Mouse (Mus musculus) neural tube, embryonic 12.5 days (tissue): ENCODE results near the gene Synrg. TPM values are rescaled to one million over a fixed set of nuclear protein-coding genes. Genes with fewer than 3 reads are reported as not detected.
A peak's percentile ranks its signal among the peaks of the same experiment; 100 is the strongest.

Experiments used
- ATAC-seq: fragments of 200-750 bp; cut with Nextera tagmentation; 2 replicates; pipeline ENCODE4 v1.8.0; 2017; ENCODE audit warnings: low read depth, mild to moderate bottlenecking, moderate TSS enrichment, moderate library complexity; ENCODE audit not compliant: low FRiP score
- H3K27ac ChIP-seq: fragments of 300-500 bp; sonication (generic); 2 replicates; pipeline ENCODE4 v1.5.1; 2016
- H3K27me3 ChIP-seq: fragments of 300-500 bp; sonication (generic); replicated peaks from 2 replicates; pipeline ENCODE4 v1.6.1; 2016; ENCODE audit warnings: mild to moderate bottlenecking
- H3K36me3 ChIP-seq: fragments of 300-500 bp; sonication (generic); 2 replicates; pipeline ENCODE4 v1.6.1; 2016; ENCODE audit warnings: mild to moderate bottlenecking
- H3K4me1 ChIP-seq: fragments of 300-500 bp; sonication (generic); 2 replicates; pipeline ENCODE4 v1.6.1; 2016
- H3K4me2 ChIP-seq: fragments of 300-500 bp; sonication (generic); replicated peaks from 2 replicates; pipeline ENCODE4 v1.6.1; 2016; ENCODE audit warnings: mild to moderate bottlenecking
- H3K4me3 ChIP-seq: fragments of 300-500 bp; sonication (generic); 2 replicates; pipeline ENCODE4 v1.5.1; 2016
- H3K9ac ChIP-seq: fragments of 300-500 bp; sonication (generic); 2 replicates; pipeline ENCODE4 v1.6.1; 2016; ENCODE audit warnings: mild to moderate bottlenecking
- H3K9me3 ChIP-seq: fragments of 300-500 bp; sonication (generic); 2 replicates; pipeline ENCODE4 v1.6.1; 2016; ENCODE audit warnings: mild to moderate bottlenecking
- WGBS: fragments of 180-500 bp; shearing (Covaris S2); methylation state at CpG from one replicate; pipeline ENCODE4 v1.1.7; 2016; 5-methylcytosine and 5-hydroxymethylcytosine counted together
- polyA plus RNA-seq: library from polyadenylated mRNA; unstranded; fragments of >200 nt; fragmentation: Nextera tagmentation; extraction: Ambion mirVana; gene quantifications from 2 replicates; pipeline ENCODE4 v1.2.1, GENCODE M21; 2016

Gene Synrg
- polyA plus RNA-seq, 1 experiment from 2014 or later: 27.9 TPM

- ATAC-seq: no peak
- Histone ChIP-seq H3K4me1 (peaks cover 20% of the 10 kb centered on the region), H3K9me3 (no peaks in the 10 kb centered on the region), H3K27me3 (peaks cover 24% of the 10 kb centered on the region; the same call in 1 of the 2 replicates), H3K4me2 (peak within 1 kb of the TSS; percentile 91), H3K36me3 (no peaks in the 10 kb centered on the region), H3K4me3 (peak within 1 kb of the TSS; percentile 64), H3K27ac (no peak within 1 kb of the TSS), H3K9ac (peak within 1 kb of the TSS; percentile 69)
- whole genome bisulfite sequencing: 10% methylated on average over 11 of the region's 11 CpGs
Observed at GRCm38 (mm10) chr11:84069034-84069370, 104.8 kb downstream of the Synrg start, which contains the start of gene Dusp14. TSS of gene Dusp14 (minus strand) at chr11:84069261.

- Histone ChIP-seq H3K27me3 (peaks cover 14% of the 10 kb centered on the region; the same call in 1 of the 2 replicates), H3K4me2 (no peak overlapping the region), H3K4me1 (0 out of 2 replicates have a peak, but pooled peaks cover under 1% of the 10 kb centered on the region), H3K36me3 (no peaks in the 10 kb centered on the region), H3K27ac (no peak overlapping the region), H3K9ac (no peak overlapping the region), H3K4me3 (no peak overlapping the region), H3K9me3 (no peaks in the 10 kb centered on the region)
- no peak for ATAC-seq
- WGBS: 59% methylated on average over 9 of the region's 9 CpGs
Observed at GRCm38 (mm10) chr11:84072904-84073651, 108.8 kb downstream of the Synrg start.

- H3K4me2 ChIP-seq: no peak overlapping the region
- H3K36me3 ChIP-seq: peaks cover 9% of the 10 kb centered on the region
- WGBS: 88% methylated on average over 7 of the region's 7 CpGs
- ATAC-seq: no peak
- no peak overlapping the region for H3K27ac ChIP-seq
- H3K4me1 ChIP-seq: no peaks in the 10 kb centered on the region
- no peak overlapping the region for H3K9ac ChIP-seq
- H3K27me3 ChIP-seq: peaks cover 10% of the 10 kb centered on the region; the same call in 1 of the 2 replicates
- no peaks in the 10 kb centered on the region for H3K9me3 ChIP-seq
- no peak overlapping the region for H3K4me3 ChIP-seq
Observed at GRCm38 (mm10) chr11:84073816-84074764, 109.9 kb downstream of the Synrg start.

GRCm38 (mm10) chr11:84077008-84077407 is 112.8 kb downstream of the Synrg start:
- Histone ChIP-seq H3K9me3 (no peaks in the 10 kb centered on the region), H3K4me1 (no peaks in the 10 kb centered on the region), H3K9ac (no peak overlapping the region), H3K27me3 (no peaks in the 10 kb centered on the region), H3K27ac (no peak overlapping the region), H3K4me3 (no peak overlapping the region), H3K4me2 (no peak overlapping the region), H3K36me3 (peaks cover 19% of the 10 kb centered on the region)
- WGBS: 82% methylated on average over 2 of the region's 2 CpGs
- ATAC-seq: no peak

- Histone ChIP-seq H3K4me1 (no peaks in the 10 kb centered on the region), H3K27me3 (no peaks in the 10 kb centered on the region), H3K36me3 (peaks cover 24% of the 10 kb centered on the region), H3K4me2 (no peak overlapping the region), H3K9ac (no peak overlapping the region), H3K27ac (no peak overlapping the region), H3K9me3 (no peaks in the 10 kb centered on the region), H3K4me3 (no peak overlapping the region)
- no peak for ATAC-seq
- 89% methylated on average over 9 of the region's 9 CpGs for WGBS
Observed at GRCm38 (mm10) chr11:84078601-84079000, 114.4 kb downstream of the Synrg start.

- no peak overlapping the region for H3K4me2 ChIP-seq
- WGBS: 92% methylated on average over 11 of the region's 11 CpGs
Observed at GRCm38 (mm10) chr11:84079361-84079760, 115.1 kb downstream of the Synrg start.

GRCm38 (mm10) chr11:84079887-84080286 is 115.7 kb downstream of the Synrg start:
- no peaks in the 10 kb centered on the region for H3K9me3 ChIP-seq
- H3K4me1 ChIP-seq: no peaks in the 10 kb centered on the region
- ATAC-seq: no peak
- peaks cover 30% of the 10 kb centered on the region for H3K36me3 ChIP-seq
- no peaks in the 10 kb centered on the region for H3K27me3 ChIP-seq
- H3K4me2 ChIP-seq: no peak overlapping the region
- no peak overlapping the region for H3K9ac ChIP-seq
- WGBS: 88% methylated on average over 4 of the region's 4 CpGs
- no peak overlapping the region for H3K4me3 ChIP-seq
- H3K27ac ChIP-seq: no peak overlapping the region

More at GRCm38 (mm10) chr11:84079361-84079760, 115.1 kb downstream of the Synrg start:
- Histone ChIP-seq H3K27ac (no peak overlapping the region), H3K9ac (no peak overlapping the region), H3K9me3 (no peaks in the 10 kb centered on the region), H3K27me3 (no peaks in the 10 kb centered on the region), H3K4me3 (no peak overlapping the region), H3K36me3 (peaks cover 25% of the 10 kb centered on the region), H3K4me1 (no peaks in the 10 kb centered on the region)
- ATAC-seq: no peak

- Histone ChIP-seq H3K4me2 (no peak overlapping the region), H3K4me3 (no peak overlapping the region), H3K27ac (no peak overlapping the region), H3K9me3 (no peaks in the 10 kb centered on the region), H3K36me3 (peaks cover 30% of the 10 kb centered on the region), H3K27me3 (no peaks in the 10 kb centered on the region), H3K9ac (no peak overlapping the region), H3K4me1 (no peaks in the 10 kb centered on the region)
- WGBS: 92% methylated on average over 3 of the region's 3 CpGs
- ATAC-seq: no peak
Observed at GRCm38 (mm10) chr11:84080327-84080726, 116.1 kb downstream of the Synrg start.

- H3K9me3 ChIP-seq: no peaks in the 10 kb centered on the region
- no peak overlapping the region for H3K4me2 ChIP-seq
- H3K4me1 ChIP-seq: no peaks in the 10 kb centered on the region
- no peak overlapping the region for H3K27ac ChIP-seq
- no peak overlapping the region for H3K4me3 ChIP-seq
- WGBS: 65% methylated on average over 5 of the region's 5 CpGs
- peaks cover 33% of the 10 kb centered on the region for H3K36me3 ChIP-seq
- ATAC-seq: no peak
- H3K9ac ChIP-seq: no peak overlapping the region
- H3K27me3 ChIP-seq: no peaks in the 10 kb centered on the region
Observed at GRCm38 (mm10) chr11:84081901-84082300, 117.7 kb downstream of the Synrg start.

- no peak overlapping the region for H3K4me2 ChIP-seq
- H3K4me3 ChIP-seq: no peak overlapping the region
- peaks cover 46% of the 10 kb centered on the region for H3K36me3 ChIP-seq
- ATAC-seq: no peak
- no peak overlapping the region for H3K9ac ChIP-seq
- no peaks in the 10 kb centered on the region for H3K4me1 ChIP-seq
- H3K9me3 ChIP-seq: no peaks in the 10 kb centered on the region
- H3K27ac ChIP-seq: no peak overlapping the region
- 90% methylated on average over 8 of the region's 8 CpGs for WGBS
- H3K27me3 ChIP-seq: no peaks in the 10 kb centered on the region
Observed at GRCm38 (mm10) chr11:84090572-84090971, 126.3 kb downstream of the Synrg start.
